Mouse (Mus musculus): ENCODE data around the gene Fundc1. TPM values are rescaled to one million over a fixed set of nuclear protein-coding genes. Genes with fewer than 3 reads are reported as not detected.
"Not testable (repeated sequence)": the region's sequence is repeated elsewhere in the genome, so short reads cannot be mapped to it uniquely, and the experiment has no call there.

Fundc1 gene
- 20.9 and 22.4 TPM in 2 replicates for polyA plus RNA-seq (2016; fragmentation: Nextera tagmentation; extraction: Ambion mirVana)

- peak; percentile 97 for ATAC-seq
- H3K9ac ChIP-seq = peak within 1 kb of the TSS; percentile 73
- peak within 1 kb of the TSS; percentile 65 for H3K27ac ChIP-seq
- no peaks in the 10 kb centered on the region for H3K4me1 ChIP-seq
- 6% methylated on average over 26 of the region's 30 CpGs for WGBS (ENCODE audit: insufficient replicate concordance)
- no peaks in the 10 kb centered on the region for H3K9me3 ChIP-seq (replicated peaks)
- no peaks in the 10 kb centered on the region for H3K36me3 ChIP-seq
- H3K4me2 ChIP-seq = peak within 1 kb of the TSS; percentile 62
- peak within 1 kb of the TSS; percentile 65 for H3K4me3 ChIP-seq
- no peaks in the 10 kb centered on the region for H3K27me3 ChIP-seq (replicated peaks)
Observed at GRCm38 (mm10) chrX:17571621-17572459, at the start of gene Fundc1. Gene Fundc1, minus strand, starts transcription at chrX:17572325.

DNA sequence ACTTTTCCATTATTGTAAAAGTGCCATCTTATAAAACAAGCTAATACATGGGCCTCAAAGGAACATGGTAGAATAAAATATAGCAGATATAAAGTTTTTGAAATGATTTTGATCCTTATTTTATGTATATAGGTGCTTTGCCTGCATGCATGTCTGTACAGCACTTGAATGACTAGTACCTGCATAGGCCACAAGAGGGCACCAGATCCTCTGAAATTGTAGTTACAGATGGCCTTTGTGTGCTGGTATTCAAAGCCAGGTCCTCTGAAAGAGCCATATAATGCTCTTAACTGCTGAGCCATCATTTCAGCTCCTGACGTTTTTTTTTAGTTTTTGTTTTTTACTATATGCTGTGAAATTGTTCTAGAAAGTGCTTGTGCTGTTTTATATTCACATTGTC lies 39.1 kb upstream of the Fundc1 start:
- no peaks in the 10 kb centered on the region for H3K36me3 ChIP-seq
- no peak overlapping the region for H3K9ac ChIP-seq
- WGBS (ENCODE audit: insufficient replicate concordance) = 50% methylated on average over 1 of the region's 1 CpGs
- no peaks in the 10 kb centered on the region for H3K27me3 ChIP-seq (replicated peaks)
- no peaks in the 10 kb centered on the region for H3K4me1 ChIP-seq
- no peaks in the 10 kb centered on the region for H3K9me3 ChIP-seq (replicated peaks)
- H3K4me2 ChIP-seq = no peak overlapping the region
- no peak for ATAC-seq
- no peak overlapping the region for H3K27ac ChIP-seq
- H3K4me3 ChIP-seq = no peak overlapping the region

DNA sequence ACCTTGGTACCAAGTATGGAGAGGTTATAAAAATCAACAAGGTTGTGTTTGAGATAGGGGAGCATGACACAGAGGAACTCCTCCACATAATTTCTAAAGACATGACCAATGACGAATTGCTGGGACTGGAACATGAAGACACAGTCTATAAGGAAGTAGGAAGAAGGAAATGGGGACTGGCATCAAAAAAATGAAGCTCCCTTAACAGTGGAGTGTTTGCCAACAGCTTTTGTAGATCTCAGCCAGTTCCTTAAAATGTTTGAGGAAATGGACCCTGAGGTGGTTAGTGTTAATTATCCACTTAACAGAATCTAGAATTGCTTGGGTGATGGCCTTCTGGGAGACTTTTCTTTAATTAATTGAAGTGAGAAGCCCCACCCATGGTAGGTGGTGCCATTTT lies 36.6 kb upstream of the Fundc1 start:
- Histone ChIP-seq H3K4me1 (no peaks in the 10 kb centered on the region), H3K9me3 (replicated peaks) (no peaks in the 10 kb centered on the region), H3K36me3 (no peaks in the 10 kb centered on the region), H3K9ac (no peak overlapping the region), H3K4me3 (no peak overlapping the region), H3K27ac (no peak overlapping the region), H3K4me2 (no peak overlapping the region), H3K27me3 (replicated peaks) (no peaks in the 10 kb centered on the region)
- ATAC-seq = no peak
- WGBS (ENCODE audit: insufficient replicate concordance) = 20% methylated on average over 1 of the region's 1 CpGs

DNA sequence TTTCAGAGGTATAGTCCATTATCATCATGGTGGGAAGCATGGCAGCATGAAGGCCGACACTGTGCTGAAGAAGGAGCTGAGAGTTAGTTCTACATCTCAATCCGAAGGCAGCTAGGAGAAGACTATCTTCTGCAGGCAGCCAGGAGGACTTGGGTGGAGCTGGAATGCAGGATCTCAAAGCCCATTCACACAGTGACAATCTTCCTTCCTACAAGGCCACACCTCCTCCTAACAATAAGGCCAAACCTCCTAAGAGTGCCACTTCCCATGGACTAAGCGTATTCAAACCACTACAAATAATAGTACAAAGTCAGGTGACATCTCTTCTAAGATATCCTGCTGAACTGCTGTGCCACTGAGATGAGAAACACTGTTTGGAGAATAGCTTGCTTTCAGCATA lies 35.5 kb upstream of the Fundc1 start:
- no peak for ATAC-seq
- Histone ChIP-seq H3K27ac (no peak overlapping the region), H3K4me1 (no peaks in the 10 kb centered on the region), H3K9me3 (replicated peaks) (no peaks in the 10 kb centered on the region), H3K4me3 (no peak overlapping the region), H3K9ac (no peak overlapping the region), H3K4me2 (no peak overlapping the region), H3K36me3 (no peaks in the 10 kb centered on the region), H3K27me3 (replicated peaks) (no peaks in the 10 kb centered on the region)
- WGBS (ENCODE audit: insufficient replicate concordance) = 55% methylated on average over 3 of the region's 3 CpGs

DNA sequence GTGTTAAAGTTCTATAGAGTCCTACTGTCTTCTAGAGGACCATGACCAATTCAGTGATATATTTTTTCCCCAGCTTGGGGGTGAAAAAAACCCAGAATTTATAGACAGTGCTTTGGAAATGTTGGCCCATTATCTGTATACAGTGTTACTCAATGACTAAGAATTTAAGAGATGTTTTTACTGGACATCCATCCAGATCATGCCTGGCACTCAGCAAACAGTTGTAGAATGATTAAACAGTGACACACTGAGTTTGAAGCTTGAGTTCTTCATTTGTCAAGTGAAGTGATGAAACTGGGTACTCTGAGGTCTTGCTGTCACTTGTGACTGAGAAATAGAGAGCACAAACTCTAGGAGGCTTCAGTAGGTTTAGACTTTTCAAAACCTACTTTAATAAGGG lies 21.2 kb upstream of the Fundc1 start:
- H3K27ac ChIP-seq = no peak overlapping the region
- H3K9ac ChIP-seq = no peak overlapping the region
- no peak overlapping the region for H3K4me3 ChIP-seq
- no peaks in the 10 kb centered on the region for H3K27me3 ChIP-seq (replicated peaks)
- H3K9me3 ChIP-seq (replicated peaks) = no peaks in the 10 kb centered on the region
- H3K36me3 ChIP-seq = no peaks in the 10 kb centered on the region
- H3K4me1 ChIP-seq = no peaks in the 10 kb centered on the region
- no peak overlapping the region for H3K4me2 ChIP-seq
- ATAC-seq = no peak

- H3K27ac ChIP-seq = no peak overlapping the region
- no peak overlapping the region for H3K4me3 ChIP-seq
- 7% methylated on average over 1 of the region's 1 CpGs for WGBS (ENCODE audit: insufficient replicate concordance)
- no peak for ATAC-seq
- H3K4me1 ChIP-seq = no peaks in the 10 kb centered on the region
- H3K9ac ChIP-seq = no peak overlapping the region
- no peaks in the 10 kb centered on the region for H3K36me3 ChIP-seq
- no peak overlapping the region for H3K4me2 ChIP-seq
- H3K9me3 ChIP-seq (replicated peaks) = no peaks in the 10 kb centered on the region
- no peaks in the 10 kb centered on the region for H3K27me3 ChIP-seq (replicated peaks)
Observed at GRCm38 (mm10) chrX:17590745-17591144, 18.6 kb upstream of the Fundc1 start.

GRCm38 (mm10) chrX:17571271-17571620 lies 879 bp downstream of the Fundc1 start:
- H3K27me3 ChIP-seq (replicated peaks) = no peaks in the 10 kb centered on the region
- no peaks in the 10 kb centered on the region for H3K4me1 ChIP-seq
- WGBS (ENCODE audit: insufficient replicate concordance) = 29% methylated on average over 10 of the region's 10 CpGs
- peak overlapping the region; percentile 65 for H3K4me3 ChIP-seq
- peak overlapping the region; percentile 65; the same call in 1 of the 2 replicates for H3K27ac ChIP-seq
- H3K36me3 ChIP-seq = no peaks in the 10 kb centered on the region
- peak overlapping the region; percentile 73 for H3K9ac ChIP-seq
- peak overlapping the region; percentile 62 for H3K4me2 ChIP-seq
- no peaks in the 10 kb centered on the region for H3K9me3 ChIP-seq (replicated peaks)
- no peak for ATAC-seq

GRCm38 (mm10) chrX:17568670-17569069 lies 3.5 kb downstream of the Fundc1 start:
- ATAC-seq = no peak
- no peaks in the 10 kb centered on the region for H3K27me3 ChIP-seq (replicated peaks)
- 77% methylated on average over 2 of the region's 2 CpGs for WGBS (ENCODE audit: insufficient replicate concordance)
- no peaks in the 10 kb centered on the region for H3K36me3 ChIP-seq
- H3K9ac ChIP-seq = no peak overlapping the region
- H3K4me1 ChIP-seq = no peaks in the 10 kb centered on the region
- no peak overlapping the region for H3K4me2 ChIP-seq
- no peak overlapping the region for H3K4me3 ChIP-seq
- no peaks in the 10 kb centered on the region for H3K9me3 ChIP-seq (replicated peaks)
- H3K27ac ChIP-seq = no peak overlapping the region

GRCm38 (mm10) chrX:17565743-17566142 lies 6.4 kb downstream of the Fundc1 start:
- H3K4me2 ChIP-seq = no peak overlapping the region
- H3K36me3 ChIP-seq = no peaks in the 10 kb centered on the region
- H3K4me3 ChIP-seq = no peak overlapping the region
- ATAC-seq = no peak
- no peaks in the 10 kb centered on the region for H3K9me3 ChIP-seq (replicated peaks)
- H3K27me3 ChIP-seq (replicated peaks) = no peaks in the 10 kb centered on the region
- H3K9ac ChIP-seq = no peak overlapping the region
- H3K4me1 ChIP-seq = no peaks in the 10 kb centered on the region
- H3K27ac ChIP-seq = no peak overlapping the region

DNA sequence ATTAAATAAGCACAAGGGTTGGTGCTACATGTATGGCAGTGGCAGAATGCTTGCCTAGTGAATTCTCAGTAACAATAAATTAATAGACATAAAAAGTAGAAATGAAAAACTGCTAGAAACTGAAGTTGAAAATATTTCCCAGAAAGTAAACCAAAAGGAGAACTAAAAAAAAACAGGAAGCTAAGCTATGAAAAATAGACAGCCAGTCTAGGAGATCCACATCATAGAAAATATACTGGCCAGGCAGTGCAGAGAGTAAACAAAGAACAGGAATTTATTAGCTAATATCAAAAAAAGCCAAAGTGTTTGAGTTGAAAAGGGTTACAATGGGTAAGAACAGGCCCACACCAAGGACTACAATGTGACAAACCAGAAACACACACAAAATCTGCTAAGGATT lies 7.4 kb downstream of the Fundc1 start:
- H3K36me3 ChIP-seq = no peaks in the 10 kb centered on the region
- no peak overlapping the region for H3K4me2 ChIP-seq
- no peaks in the 10 kb centered on the region for H3K27me3 ChIP-seq (replicated peaks)
- no peaks in the 10 kb centered on the region for H3K9me3 ChIP-seq (replicated peaks)
- H3K9ac ChIP-seq = no peak overlapping the region
- no peak overlapping the region for H3K4me3 ChIP-seq
- no peak for ATAC-seq
- no peaks in the 10 kb centered on the region for H3K4me1 ChIP-seq
- no peak overlapping the region for H3K27ac ChIP-seq

DNA sequence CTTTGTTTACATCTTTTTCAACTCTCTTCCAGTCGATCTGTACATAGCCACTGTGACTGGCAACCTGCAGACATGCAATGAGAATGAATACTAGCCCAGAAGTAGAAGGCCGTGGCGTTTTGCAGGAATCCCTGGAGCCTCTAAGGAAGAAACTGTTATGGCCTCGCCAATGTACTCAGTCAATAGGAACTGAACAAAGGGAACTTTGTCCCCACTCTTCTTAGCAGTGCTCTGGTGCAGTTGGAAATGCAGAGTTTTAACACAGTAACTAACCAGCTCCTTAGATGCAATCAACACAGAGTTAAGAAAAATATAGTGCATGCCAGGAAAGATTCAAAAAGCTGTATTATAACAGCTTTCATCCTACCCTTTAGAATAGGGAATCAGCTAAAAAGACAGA lies 13.4 kb downstream of the Fundc1 start:
- Histone ChIP-seq H3K4me1 (no peaks in the 10 kb centered on the region), H3K4me3 (no peak overlapping the region), H3K4me2 (no peak overlapping the region), H3K27me3 (replicated peaks) (no peaks in the 10 kb centered on the region), H3K27ac (no peak overlapping the region), H3K9me3 (replicated peaks) (no peaks in the 10 kb centered on the region), H3K9ac (no peak overlapping the region), H3K36me3 (no peaks in the 10 kb centered on the region)
- no peak for ATAC-seq
- 61% methylated on average over 4 of the region's 4 CpGs for WGBS (ENCODE audit: insufficient replicate concordance)

DNA sequence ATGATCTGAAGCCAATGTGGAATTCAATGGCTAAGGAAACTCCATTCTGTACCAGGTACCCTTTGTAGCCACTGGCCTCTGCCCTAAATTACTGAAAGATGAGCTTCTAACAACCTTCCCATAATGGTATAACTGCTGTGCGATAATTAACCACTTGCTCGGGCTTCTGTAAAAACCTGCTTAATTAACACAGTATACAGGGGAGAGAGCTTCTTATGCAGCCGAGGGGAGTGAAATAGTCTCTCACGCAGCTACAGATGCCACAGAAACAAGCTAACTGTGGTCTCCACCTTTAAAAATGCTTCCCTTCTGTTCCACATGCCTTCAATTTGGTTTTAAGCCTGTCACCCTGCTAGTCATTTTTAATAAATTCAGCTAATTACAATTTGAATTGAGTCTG lies 17.6 kb downstream of the Fundc1 start:
- Histone ChIP-seq H3K4me1 (no peaks in the 10 kb centered on the region), H3K27ac (no peak overlapping the region), H3K4me3 (no peak overlapping the region), H3K9ac (no peak overlapping the region), H3K36me3 (no peaks in the 10 kb centered on the region), H3K27me3 (replicated peaks) (no peaks in the 10 kb centered on the region), H3K4me2 (no peak overlapping the region), H3K9me3 (replicated peaks) (no peaks in the 10 kb centered on the region)
- ATAC-seq = no peak
- WGBS (ENCODE audit: insufficient replicate concordance) = 74% methylated on average over 4 of the region's 4 CpGs

DNA sequence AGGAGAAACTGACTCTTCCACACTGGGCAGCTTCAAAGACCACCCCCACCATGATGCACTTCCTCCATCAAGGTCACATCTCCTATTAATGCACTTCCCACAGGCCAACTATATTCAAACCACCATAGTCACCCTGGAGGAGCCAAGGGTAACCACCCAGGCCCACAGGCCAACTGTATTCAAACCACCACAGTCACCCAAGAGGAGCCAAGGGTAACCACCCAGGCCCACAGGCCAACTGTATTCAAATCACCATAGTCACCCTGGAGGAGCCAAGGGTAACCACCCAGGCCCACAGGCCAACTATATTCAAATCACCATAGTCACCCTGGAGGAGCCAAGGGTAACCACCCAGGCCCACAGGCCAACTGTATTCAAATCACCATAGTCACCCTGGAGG lies 20.5 kb downstream of the Fundc1 start:
- not testable (repeated sequence) for H3K4me2 ChIP-seq; H3K9me3 ChIP-seq (replicated peaks); ATAC-seq; H3K27me3 ChIP-seq (replicated peaks); H3K9ac ChIP-seq; H3K4me1 ChIP-seq; H3K4me3 ChIP-seq; H3K36me3 ChIP-seq; H3K27ac ChIP-seq
